Mouse (Mus musculus) midbrain, embryonic 10.5 days (tissue): ENCODE measurements around the gene Jam2. TPM values are rescaled to one million over a fixed set of nuclear protein-coding genes. Genes with fewer than 3 reads are reported as not detected.

ENCODE experiments used
- DNase-seq: peaks from one replicate; pipeline ENCODE4 v3.0.0-alpha.2; 2017; ENCODE audit warnings: low spot score
- H3K27ac ChIP-seq: fragments of 300-500 bp; sonication (generic); replicated peaks from 2 replicates; pipeline ENCODE4 v1.5.1; 2016; ENCODE audit warnings: mild to moderate bottlenecking
- H3K27me3 ChIP-seq: fragments of 300-500 bp; sonication (generic); 2 replicates; pipeline ENCODE4 v1.6.1; 2016; ENCODE audit warnings: low read depth, mild to moderate bottlenecking; ENCODE audit not compliant: poor library complexity, severe bottlenecking
- H3K36me3 ChIP-seq: fragments of 300-500 bp; sonication (generic); 2 replicates; pipeline ENCODE4 v1.6.1; 2016; ENCODE audit warnings: mild to moderate bottlenecking, moderate library complexity
- H3K4me1 ChIP-seq: fragments of 300-500 bp; sonication (generic); 2 replicates; pipeline ENCODE4 v1.6.1; 2016
- H3K4me3 ChIP-seq: fragments of 300-500 bp; sonication (generic); 2 replicates; pipeline ENCODE4 v1.5.1; 2016; ENCODE audit warnings: mild to moderate bottlenecking, moderate library complexity
- H3K9me3 ChIP-seq: fragments of 300-500 bp; sonication (generic); replicated peaks from 2 replicates; pipeline ENCODE4 v1.6.1; 2016; ENCODE audit warnings: mild to moderate bottlenecking
- WGBS: fragments of 180-500 bp; shearing (Covaris S2); methylation state at CpG from one replicate; pipeline ENCODE4 v1.1.7; 2016; 5-methylcytosine and 5-hydroxymethylcytosine counted together
- polyA plus RNA-seq: library from polyadenylated mRNA; unstranded; fragments of >200 nt; fragmentation: Nextera tagmentation; extraction: Ambion mirVana; gene quantifications from 2 replicates; pipeline ENCODE4 v1.2.1, GENCODE M21; 2016

The Jam2 gene
- polyA plus RNA-seq, 1 experiment from 2014 or later = 53.0 TPM

DNA sequence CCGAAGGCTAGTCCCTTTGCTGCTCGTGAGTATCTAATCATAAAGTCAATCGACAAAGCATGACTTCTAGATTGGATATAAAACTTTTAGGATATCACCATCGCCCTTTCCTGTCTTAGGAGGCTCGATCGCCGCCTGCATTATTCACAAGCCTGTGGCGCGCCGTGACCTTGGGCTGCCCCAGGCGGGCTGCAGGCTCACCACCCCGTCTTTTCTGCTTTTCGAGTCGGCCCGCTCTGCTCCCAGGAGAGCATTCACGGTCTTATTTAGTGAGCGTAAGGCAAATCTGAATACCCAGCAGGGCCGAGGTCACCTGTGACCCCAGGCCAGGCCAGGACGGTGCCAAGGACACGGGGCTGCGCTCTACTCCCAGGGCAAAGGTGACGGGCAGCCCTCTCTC is 60.4 kb downstream of the Jam2 start:
- Histone ChIP-seq H3K27me3 (no peaks in the 10 kb centered on the region), H3K36me3 (peaks cover 54% of the 10 kb centered on the region), H3K9me3 (no peaks in the 10 kb centered on the region), H3K27ac (peak overlapping the region; percentile 99), H3K4me3 (peak overlapping the region; percentile 94), H3K4me1 (peaks cover 26% of the 10 kb centered on the region)
- DNase-seq = no peak
- WGBS = 1% methylated on average over 22 of the region's 22 CpGs

DNA sequence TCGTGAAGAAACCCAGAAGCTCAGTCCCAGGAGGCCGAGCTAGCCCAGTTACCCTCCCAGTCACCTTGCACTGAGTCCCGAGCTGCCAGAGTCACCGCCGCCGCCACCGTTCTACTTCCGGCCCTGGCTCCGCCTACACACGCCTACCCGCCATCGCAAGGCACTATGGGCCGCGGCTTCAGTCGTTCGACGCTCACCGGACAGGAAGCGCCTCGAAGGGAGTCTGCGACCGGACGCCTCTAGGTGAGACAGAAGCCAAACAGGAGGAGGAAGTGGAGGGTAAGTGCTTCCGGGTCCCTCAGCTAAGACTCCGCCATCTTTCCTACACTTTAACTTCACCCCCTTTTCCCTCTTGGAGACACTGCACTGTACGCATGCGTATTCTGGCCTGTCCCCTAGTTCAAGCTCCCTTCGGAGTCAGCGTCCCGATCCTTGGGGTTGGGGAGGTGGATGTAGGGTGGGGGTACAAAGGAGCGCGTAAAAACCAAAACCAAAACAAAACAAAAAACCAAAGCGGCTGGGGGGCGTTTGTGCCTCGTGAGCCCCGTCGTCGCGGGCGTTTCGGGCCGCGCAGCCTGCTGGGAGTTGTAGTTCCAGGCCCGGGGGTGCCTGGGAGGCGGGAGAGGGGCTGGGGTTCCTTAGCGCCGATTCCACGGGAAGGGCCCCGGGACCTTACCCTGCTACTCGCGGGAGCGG is 61.0 kb downstream of the Jam2 start, which contains the start of gene Gabpa:
Gabpa (plus strand) TSS at position 181 of the 696 bp plus-strand sequence.
- peak; percentile 93 for DNase-seq
- Histone ChIP-seq H3K4me3 (peak within 1 kb of the TSS; percentile 94), H3K4me1 (peaks cover 26% of the 10 kb centered on the region), H3K9me3 (no peaks in the 10 kb centered on the region), H3K36me3 (peaks cover 52% of the 10 kb centered on the region), H3K27ac (peak within 1 kb of the TSS; percentile 99), H3K27me3 (no peaks in the 10 kb centered on the region)
- under 1% methylated on average over 52 of the region's 52 CpGs for WGBS

DNA sequence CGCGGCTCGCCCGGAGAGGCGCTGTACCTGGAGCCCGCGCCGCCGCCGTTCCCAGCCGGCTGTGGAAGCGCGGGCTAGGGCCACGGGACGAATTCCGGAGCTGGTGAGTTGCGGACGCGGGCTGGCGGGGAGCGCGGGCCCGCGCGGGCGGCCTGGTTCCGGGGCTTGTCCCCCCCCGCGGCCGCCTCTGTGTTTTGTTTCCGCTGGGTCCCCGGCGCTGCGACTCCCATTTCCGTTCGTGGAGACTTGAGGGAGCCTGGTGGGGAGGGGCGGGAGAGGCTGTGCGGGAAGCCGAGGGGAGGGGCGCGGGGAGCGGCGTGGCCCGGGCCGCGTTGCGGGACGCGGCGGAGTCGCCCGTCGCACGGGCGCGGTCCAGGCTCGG is 61.5 kb downstream of the Jam2 start, which contains the start of gene Atp5j:
Atp5j (minus strand) TSS at position 185 of the 382 bp plus-strand sequence.
- peak; percentile 81 for DNase-seq
- Histone ChIP-seq H3K9me3 (no peaks in the 10 kb centered on the region), H3K27me3 (no peaks in the 10 kb centered on the region), H3K4me1 (peaks cover 26% of the 10 kb centered on the region), H3K36me3 (peaks cover 52% of the 10 kb centered on the region), H3K27ac (peak within 1 kb of the TSS; percentile 99), H3K4me3 (peak within 1 kb of the TSS; percentile 94)
- under 1% methylated on average over 57 of the region's 57 CpGs for WGBS

DNA sequence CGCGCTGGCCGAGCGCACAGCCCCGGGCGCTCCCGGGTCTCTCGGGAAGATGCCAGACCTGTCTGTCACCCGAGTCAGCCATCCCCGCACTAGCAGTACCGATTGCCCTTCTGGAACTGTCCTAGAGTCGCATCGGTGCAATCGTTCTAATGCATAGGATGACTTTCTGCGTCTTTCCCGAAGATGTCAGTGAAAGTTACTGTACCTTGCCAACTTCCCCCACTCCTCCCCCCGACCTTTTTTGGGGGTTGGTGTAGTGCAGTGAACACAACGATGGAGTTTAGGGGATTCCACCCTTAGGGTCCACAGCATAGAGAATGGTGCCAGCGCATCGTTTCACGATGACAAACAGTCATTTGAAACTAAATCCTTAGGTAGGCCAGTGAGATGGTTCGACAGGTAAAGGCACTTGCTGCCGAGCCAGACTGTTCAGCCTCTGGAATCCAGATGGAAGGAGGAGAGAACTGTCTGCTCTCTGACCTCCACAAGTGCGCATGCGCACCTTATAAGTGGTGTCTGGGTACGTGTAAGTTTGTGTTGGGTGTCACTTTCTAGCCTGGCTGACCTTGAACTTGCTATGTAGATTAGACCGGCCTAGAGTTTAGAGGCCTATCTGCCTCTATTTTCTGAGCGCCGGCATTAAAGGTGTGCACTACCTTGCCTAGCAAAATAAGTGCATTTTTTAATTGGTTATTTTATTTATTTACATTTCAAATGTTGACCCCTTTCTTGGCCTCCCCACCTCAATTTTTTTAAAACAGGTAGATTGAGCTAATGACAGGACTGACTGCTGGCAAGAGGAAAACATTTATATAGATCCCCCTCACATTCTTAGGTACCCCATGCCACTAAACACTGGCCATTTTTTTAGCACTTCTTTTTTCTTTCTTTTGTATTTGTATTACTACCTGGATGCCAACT is 62.2 kb downstream of the Jam2 start:
- peak; percentile 50 for DNase-seq

DNA sequence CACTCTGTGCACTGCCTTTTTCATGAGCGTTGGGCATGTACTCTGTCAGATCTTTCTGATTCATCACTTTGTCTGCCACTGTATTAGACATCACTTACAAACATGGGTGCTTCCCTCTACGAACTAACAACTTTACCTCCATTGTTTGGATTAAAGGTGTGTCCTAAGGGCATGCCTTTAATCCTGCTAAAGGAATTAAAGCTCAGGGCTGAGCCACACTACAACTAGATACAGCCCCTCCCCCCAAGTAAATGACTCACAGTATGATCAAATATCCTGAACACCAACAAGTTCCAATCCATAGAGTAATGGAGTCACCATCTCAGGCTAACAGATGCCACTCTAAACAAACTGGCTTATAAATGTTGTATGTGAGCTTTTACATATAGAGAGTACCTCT is 64.7 kb downstream of the Jam2 start:
- Histone ChIP-seq H3K27me3 (no peaks in the 10 kb centered on the region), H3K27ac (no peak overlapping the region), H3K9me3 (no peaks in the 10 kb centered on the region), H3K36me3 (peaks cover 53% of the 10 kb centered on the region), H3K4me3 (no peak overlapping the region), H3K4me1 (peaks cover 23% of the 10 kb centered on the region)
- 82% methylated on average over 2 of the region's 2 CpGs for WGBS
- no peak for DNase-seq

More for the DNA sequence above, 62.2 kb downstream of the Jam2 start:
- WGBS = 10% methylated on average over 29 of the region's 29 CpGs
- Histone ChIP-seq H3K27me3 (no peaks in the 10 kb centered on the region), H3K9me3 (no peaks in the 10 kb centered on the region), H3K4me1 (peaks cover 26% of the 10 kb centered on the region), H3K27ac (peak overlapping the region; percentile 99), H3K36me3 (peaks cover 52% of the 10 kb centered on the region), H3K4me3 (peak overlapping the region; percentile 94)

DNA sequence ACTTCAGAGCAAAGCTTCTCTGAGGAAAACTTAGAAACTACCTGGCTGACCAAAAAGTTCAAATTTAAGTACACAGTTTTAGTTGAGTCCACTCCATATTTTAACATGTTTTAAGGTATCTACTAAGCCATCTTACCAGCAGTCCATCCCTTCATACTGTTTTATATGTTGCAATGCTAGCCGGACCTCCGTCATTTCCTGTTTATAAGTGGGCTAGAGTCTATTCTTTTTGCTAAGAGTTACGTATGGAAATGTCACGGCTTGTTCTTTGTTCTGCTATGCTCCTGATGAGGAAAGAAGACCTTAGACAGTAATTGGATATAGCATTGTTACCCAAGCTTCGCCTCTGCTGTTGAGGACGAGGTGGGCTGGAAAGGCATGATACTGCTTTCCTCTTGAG is 79.6 kb downstream of the Jam2 start:
- H3K27ac ChIP-seq = no peak overlapping the region
- H3K27me3 ChIP-seq = no peaks in the 10 kb centered on the region
- WGBS = 96% methylated on average over 6 of the region's 6 CpGs
- no peaks in the 10 kb centered on the region for H3K4me1 ChIP-seq
- no peak overlapping the region for H3K4me3 ChIP-seq
- no peak for DNase-seq
- H3K9me3 ChIP-seq = no peaks in the 10 kb centered on the region
- peaks cover 99% of the 10 kb centered on the region for H3K36me3 ChIP-seq

DNA sequence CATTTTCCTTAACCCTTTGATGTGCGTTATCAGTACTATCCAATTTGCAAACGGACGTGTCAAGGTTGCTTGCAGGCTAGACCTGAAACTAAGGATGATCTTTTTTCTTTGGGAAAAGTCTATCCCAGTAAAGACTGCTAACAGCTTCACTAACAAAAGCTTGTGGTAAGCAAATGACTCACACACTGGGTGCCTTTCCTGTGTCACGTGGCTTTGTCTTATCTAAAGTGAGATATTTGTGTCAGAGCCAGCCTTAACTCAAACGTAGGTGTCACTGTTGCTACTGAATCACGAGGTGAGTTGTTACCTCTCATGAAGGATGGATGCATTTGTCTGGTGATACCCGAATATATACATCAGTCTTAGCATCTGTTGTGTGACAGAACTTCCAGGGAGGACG is 90.7 kb downstream of the Jam2 start:
- Histone ChIP-seq H3K27me3 (no peaks in the 10 kb centered on the region), H3K9me3 (no peaks in the 10 kb centered on the region), H3K4me3 (no peak overlapping the region), H3K27ac (no peak overlapping the region), H3K36me3 (peaks cover 55% of the 10 kb centered on the region), H3K4me1 (no peaks in the 10 kb centered on the region)
- DNase-seq = no peak
- 93% methylated on average over 8 of the region's 8 CpGs for WGBS

DNA sequence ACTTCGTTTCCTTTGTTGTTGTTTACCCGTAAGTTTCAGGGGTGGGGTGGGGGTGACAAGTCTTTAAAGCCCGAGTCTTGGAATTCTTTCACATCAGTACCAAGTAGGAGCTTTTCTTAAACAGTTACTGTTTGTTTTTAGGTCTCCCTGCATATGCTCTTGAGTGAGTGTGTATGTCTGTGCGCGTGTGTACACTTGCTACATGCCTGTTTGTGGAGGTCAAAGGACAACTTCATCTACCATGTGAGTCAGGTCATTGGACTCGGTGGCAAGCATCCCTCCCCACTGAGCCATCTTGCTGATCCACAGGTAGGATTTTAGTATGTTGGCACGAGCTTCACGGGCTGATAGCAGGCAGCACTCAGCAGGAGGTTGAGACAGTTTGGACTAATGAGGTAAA is 99.9 kb downstream of the Jam2 start:
- no peak overlapping the region for H3K4me3 ChIP-seq
- H3K9me3 ChIP-seq = no peaks in the 10 kb centered on the region
- H3K4me1 ChIP-seq = no peaks in the 10 kb centered on the region
- H3K27me3 ChIP-seq = no peaks in the 10 kb centered on the region
- no peak for DNase-seq
- WGBS = 84% methylated on average over 8 of the region's 8 CpGs
- H3K27ac ChIP-seq = no peak overlapping the region
- no peaks in the 10 kb centered on the region for H3K36me3 ChIP-seq

DNA sequence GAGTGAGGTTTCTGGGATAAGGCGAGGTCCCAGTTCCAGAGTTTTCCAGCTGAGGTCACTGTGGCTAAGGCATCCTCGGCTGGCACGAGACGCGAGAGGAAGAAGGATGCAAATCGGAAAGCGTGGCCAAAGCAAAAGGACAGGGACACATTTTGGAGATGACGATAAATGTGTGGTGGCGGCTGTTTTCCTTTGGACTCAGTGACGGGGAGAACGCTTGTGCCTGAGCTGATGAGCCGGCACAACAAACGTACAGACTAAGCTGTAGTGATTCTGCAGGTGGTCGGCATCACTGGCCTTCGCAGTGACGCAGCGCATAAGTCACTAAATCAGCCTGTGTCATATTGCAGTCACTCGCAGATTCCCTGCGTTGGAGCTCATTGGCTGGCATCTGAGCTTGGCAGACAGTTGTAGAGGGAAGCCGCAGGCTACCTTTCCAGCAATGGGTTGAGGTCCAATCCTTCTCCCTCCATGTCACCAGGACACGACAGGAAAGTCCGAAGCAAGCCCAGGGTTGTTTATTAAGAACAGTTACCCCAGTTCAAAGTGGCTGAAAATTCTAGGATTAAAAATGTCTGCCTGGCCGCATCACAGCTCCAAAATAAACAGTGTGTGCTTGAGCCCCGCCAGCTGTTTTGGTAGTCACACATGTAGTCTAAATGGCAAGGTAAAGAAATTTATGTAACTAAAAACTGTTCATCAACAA is 101.2 kb downstream of the Jam2 start:
- no peak for DNase-seq

More for the DNA sequence above, 101.2 kb downstream of the Jam2 start:
- Histone ChIP-seq H3K27ac (no peak overlapping the region), H3K36me3 (no peaks in the 10 kb centered on the region), H3K4me3 (no peak overlapping the region), H3K27me3 (no peaks in the 10 kb centered on the region), H3K4me1 (no peaks in the 10 kb centered on the region), H3K9me3 (no peaks in the 10 kb centered on the region)
- 83% methylated on average over 24 of the region's 24 CpGs for WGBS

Other genes with a start within 250 kb of the Jam2 start
- 58.6 and 62.4 TPM in 2 replicates for gene Mrpl39, start 38.4 kb upstream of the Jam2 start, polyA plus RNA-seq
- 35.5 and 37.5 TPM in 2 replicates for gene Gabpa, start 60.8 kb downstream of the Jam2 start, polyA plus RNA-seq
- gene Atp5j, start 61.5 kb downstream of the Jam2 start, polyA plus RNA-seq = 818 and 827 TPM in 2 replicates